Mouse (Mus musculus): ENCODE data around the gene Pdik1l.

GRCm38 (mm10) chr4:134330281-134330680 is 42.6 kb upstream of the Pdik1l start:
- TF ChIP-seq POLR2A (IDR thresholded peaks at IDR 0.05; ENCODE audit: borderline replicate concordance, insufficient read depth, low read length) (no peak), CTCF (IDR thresholded peaks at IDR 0.05; ENCODE audit: borderline replicate concordance, insufficient read depth, low read depth, low read length) (no peak)
